Mouse (Mus musculus) limb, embryonic 12.5 days (tissue): ENCODE measurements at regions not wholly inside any gene's neighbourhood (a gene's known extent, or its start where the extent isn't known, plus 50 kb on each side); places are given as distances from the start of the nearest gene placed in this dataset.
"Not testable (repeated sequence)": the region's sequence is repeated elsewhere in the genome, so short reads cannot be mapped to it uniquely, and the experiment has no call there.

Experiments
- ATAC-seq: fragments of 200-750 bp; cut with Nextera tagmentation; 2 replicates; pipeline ENCODE4 v1.8.0; 2017; ENCODE audit warnings: low read depth, moderate TSS enrichment; ENCODE audit not compliant: insufficient number of reproducible peaks, insufficient read depth, low FRiP score, low TSS enrichment
- H3K27ac ChIP-seq: fragments of 300-500 bp; sonication (generic); 2 replicates; pipeline ENCODE4 v1.5.1; 2016; ENCODE audit warnings: mild to moderate bottlenecking, moderate library complexity
- H3K27me3 ChIP-seq: fragments of 300-500 bp; sonication (generic); 2 replicates; pipeline ENCODE4 v1.6.1; 2016; ENCODE audit warnings: mild to moderate bottlenecking, moderate library complexity
- H3K36me3 ChIP-seq: fragments of 300-500 bp; sonication (generic); 2 replicates; pipeline ENCODE4 v1.6.1; 2016; ENCODE audit warnings: mild to moderate bottlenecking, moderate library complexity
- H3K4me1 ChIP-seq: fragments of 300-500 bp; sonication (generic); replicated peaks from 2 replicates; pipeline ENCODE4 v1.6.1; 2016
- H3K4me2 ChIP-seq: fragments of 300-500 bp; sonication (generic); 2 replicates; pipeline ENCODE4 v1.6.1; 2016; ENCODE audit warnings: mild to moderate bottlenecking, moderate library complexity
- H3K4me3 ChIP-seq: fragments of 300-500 bp; sonication (generic); replicated peaks from 2 replicates; pipeline ENCODE4 v1.5.1; 2016; ENCODE audit warnings: mild to moderate bottlenecking
- H3K9ac ChIP-seq: fragments of 300-500 bp; sonication (generic); replicated peaks from 2 replicates; pipeline ENCODE4 v1.6.1; 2016; ENCODE audit warnings: mild to moderate bottlenecking, moderate library complexity
- H3K9me3 ChIP-seq: fragments of 300-500 bp; sonication (generic); 2 replicates; pipeline ENCODE4 v1.6.1; 2016; ENCODE audit warnings: mild to moderate bottlenecking, moderate library complexity
- WGBS: fragments of 180-500 bp; shearing (Covaris S2); methylation state at CpG from one replicate; pipeline ENCODE4 v1.1.7; 2016; 5-methylcytosine and 5-hydroxymethylcytosine counted together

DNA sequence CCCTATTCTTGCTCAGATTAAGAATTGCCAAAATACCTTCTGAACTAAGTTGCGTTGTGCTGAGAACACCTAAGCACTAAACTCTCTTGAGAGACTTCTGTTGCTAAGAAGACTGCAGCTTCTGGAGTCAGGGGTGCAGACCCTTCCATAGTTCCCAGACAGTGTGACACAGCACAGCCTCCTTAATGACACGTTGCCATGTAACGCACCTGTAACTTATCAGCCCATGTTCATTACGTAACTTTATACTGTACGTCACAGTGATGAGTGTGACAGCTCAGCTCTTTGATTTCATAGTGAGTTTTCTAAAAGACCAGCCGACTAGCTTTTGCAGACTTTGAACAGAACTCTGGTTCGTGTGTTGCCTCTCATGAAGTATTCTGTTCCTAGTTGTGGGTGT lies 257.8 kb downstream of the AI429214 start:
- WGBS = 65% methylated on average over 7 of the region's 7 CpGs
- H3K36me3 ChIP-seq, H3K9me3 ChIP-seq, ATAC-seq, H3K9ac ChIP-seq, H3K4me3 ChIP-seq, H3K27me3 ChIP-seq, H3K27ac ChIP-seq, H3K4me1 ChIP-seq, H3K4me2 ChIP-seq: not testable (repeated sequence)

DNA sequence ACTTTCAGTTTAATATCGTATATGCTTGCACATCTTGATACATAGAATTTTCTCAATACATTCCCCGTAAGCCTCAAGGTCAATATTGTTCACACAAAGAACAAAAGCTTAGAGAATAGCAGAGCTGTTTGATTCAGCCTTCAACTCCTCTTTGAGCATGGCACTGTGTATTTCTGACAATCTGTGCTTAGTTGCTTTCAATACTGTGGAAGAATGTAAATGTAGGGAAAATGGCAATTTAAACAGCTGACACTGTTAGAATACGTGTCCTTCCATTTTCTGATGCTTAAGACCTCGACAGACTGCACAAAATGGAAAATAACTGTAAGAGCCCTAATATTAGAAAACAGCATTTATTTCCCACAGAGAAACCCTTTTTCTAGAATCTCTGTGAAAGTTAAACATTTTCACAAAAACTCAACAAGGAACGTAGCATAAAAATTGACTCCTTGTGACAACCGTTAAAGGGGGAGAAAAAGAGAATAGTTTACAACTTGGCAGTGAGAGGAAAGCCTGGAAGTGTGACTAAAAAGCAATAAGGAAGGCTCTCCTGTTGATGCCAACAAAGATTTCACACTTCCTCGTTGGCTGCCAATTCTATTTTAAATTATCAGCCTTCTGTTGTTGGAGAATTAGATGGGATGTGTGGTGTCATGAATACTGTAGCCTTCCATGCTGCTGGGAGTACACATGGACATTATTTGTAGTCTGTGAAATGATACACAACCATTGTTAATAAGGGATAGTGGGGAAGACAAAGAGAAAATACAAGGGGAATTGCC lies 297.9 kb downstream of the AI429214 start:
- no peak overlapping the region for H3K4me3 ChIP-seq
- H3K4me1 ChIP-seq = no peaks in the 10 kb centered on the region
- no peak overlapping the region for H3K9ac ChIP-seq
- H3K4me2 ChIP-seq = no peak overlapping the region
- WGBS = 76% methylated on average over 7 of the region's 7 CpGs
- H3K9me3 ChIP-seq = no peaks in the 10 kb centered on the region
- no peaks in the 10 kb centered on the region for H3K36me3 ChIP-seq
- no peak overlapping the region for H3K27ac ChIP-seq
- H3K27me3 ChIP-seq = no peaks in the 10 kb centered on the region
- ATAC-seq = no peak
